Mouse (Mus musculus) G1E-ER4 (cell line): Measurements from ENCODE around the gene Magi1. TPM values are rescaled to one million over a fixed set of nuclear protein-coding genes. Genes with fewer than 3 reads are reported as not detected.

Source experiments
- GATA1 ChIP-seq: IDR thresholded peaks from one replicate; pipeline ENCODE4 v1.8.0; 2012; ENCODE audit warnings: low read length, inconsistent platforms
- polyA plus RNA-seq: library from polyadenylated mRNA; stranded (reverse); fragments of >175 nt; gene quantifications from 2 replicates; pipeline ENCODE4 v1.2.3, GENCODE M21; 2012

Magi1 gene
- polyA plus RNA-seq, 1 experiment, result 1.0 TPM

GRCm38 (mm10) chr6:94265244-94265935 is 18.3 kb downstream of the Magi1 start:
- no peak for TF ChIP-seq GATA1

DNA sequence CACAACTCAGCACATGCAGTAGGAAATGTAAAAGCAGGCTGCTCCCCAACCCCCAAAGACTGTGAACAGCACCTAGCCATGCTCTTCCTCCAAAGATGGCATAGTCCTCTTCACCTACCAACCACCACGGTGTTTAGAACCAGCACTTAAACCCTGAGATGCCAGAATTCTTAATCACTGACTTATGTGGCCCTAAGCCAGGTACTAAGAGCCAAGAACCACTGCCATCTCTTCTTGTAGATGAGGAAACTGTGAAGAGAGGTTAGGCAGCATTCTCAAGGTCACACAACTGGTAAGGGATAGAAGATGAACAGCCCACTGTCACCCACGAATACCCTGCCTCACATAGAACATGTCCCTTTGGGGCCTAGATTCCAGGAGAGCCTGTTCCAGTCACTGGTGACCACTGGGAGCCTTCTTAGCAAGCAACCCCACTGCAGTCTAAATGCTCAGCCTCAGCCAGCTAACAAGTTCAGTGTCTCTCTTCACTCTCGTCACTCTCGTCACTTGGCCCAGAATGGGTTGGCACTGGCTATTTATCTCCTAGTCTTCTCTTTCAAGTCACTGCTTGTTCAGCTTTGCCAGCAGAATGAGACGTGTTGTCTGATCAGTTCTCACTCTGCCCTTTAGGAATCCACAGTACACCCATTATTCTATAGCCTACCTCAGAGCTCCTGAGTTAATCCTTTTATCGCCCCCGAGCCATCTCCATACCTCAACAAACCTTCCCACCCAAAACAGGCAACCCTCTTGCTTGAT is 19.4 kb downstream of the Magi1 start:
- no peak for TF ChIP-seq GATA1

- TF ChIP-seq GATA1, result no peak
Measured at GRCm38 (mm10) chr6:94260831-94261230, 22.9 kb downstream of the Magi1 start.

DNA sequence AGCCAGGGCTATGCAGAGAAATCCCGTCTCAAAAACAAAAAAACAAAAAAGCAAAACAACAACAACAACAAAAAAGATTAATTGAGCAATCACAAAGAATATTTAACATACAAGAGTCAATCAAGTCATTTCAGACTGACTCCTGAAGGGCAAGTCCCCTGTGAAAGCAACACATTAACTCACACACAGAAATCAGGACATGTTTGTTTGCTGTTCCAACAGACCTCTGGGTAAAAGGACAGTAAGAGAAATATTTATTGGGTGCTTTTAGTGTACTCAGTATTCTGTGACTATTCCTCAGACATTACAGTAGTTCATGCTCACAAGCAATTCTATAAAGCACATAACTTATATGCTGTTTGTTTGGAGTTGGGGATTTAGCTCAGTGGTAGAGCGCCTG is 23.7 kb downstream of the Magi1 start:
- TF ChIP-seq GATA1, result no peak

DNA sequence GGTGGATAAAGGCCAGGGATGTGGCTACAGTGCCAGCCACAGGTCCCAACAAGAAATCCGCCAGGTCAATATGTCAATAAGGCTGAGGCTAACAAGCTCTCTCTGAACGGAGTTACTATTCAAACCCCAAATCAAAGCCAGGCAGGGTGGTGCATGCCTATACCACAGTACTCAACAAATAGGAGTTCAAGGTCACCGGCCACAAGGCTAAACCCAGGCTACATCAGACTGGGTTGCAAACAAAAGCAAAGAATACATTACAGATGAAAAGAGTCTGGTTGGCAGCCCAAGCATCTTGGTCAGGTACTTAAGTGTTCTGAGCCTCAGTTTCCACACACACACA is 25.9 kb downstream of the Magi1 start:
- no peak for TF ChIP-seq GATA1

GRCm38 (mm10) chr6:94256982-94257830 is 26.5 kb downstream of the Magi1 start:
- TF ChIP-seq GATA1, result no peak

GRCm38 (mm10) chr6:94253943-94254342 is 29.8 kb downstream of the Magi1 start:
- no peak for TF ChIP-seq GATA1

- TF ChIP-seq GATA1, result no peak
Measured at GRCm38 (mm10) chr6:94251358-94251945, 32.3 kb downstream of the Magi1 start.

GRCm38 (mm10) chr6:94249286-94249790 is 34.4 kb downstream of the Magi1 start:
- no peak for TF ChIP-seq GATA1

DNA sequence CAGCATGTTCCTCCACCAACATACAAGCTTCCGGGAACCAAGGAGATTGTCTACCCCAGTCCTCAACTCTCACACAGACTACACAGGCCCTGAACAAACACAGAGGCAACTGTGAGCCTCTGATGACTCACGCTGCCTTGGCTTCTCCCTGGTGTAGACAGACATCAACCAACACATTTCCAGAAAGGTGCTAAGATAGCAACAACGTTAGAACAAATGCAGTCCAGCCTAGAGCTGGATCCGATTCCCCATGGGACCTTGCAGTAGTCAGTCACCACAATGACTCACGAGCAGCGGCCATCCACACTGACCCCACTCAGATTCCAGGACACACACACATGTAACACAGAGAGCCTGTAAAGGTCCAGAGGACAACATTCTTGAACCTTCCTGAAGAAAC is 42.5 kb downstream of the Magi1 start:
- TF ChIP-seq GATA1, result no peak

DNA sequence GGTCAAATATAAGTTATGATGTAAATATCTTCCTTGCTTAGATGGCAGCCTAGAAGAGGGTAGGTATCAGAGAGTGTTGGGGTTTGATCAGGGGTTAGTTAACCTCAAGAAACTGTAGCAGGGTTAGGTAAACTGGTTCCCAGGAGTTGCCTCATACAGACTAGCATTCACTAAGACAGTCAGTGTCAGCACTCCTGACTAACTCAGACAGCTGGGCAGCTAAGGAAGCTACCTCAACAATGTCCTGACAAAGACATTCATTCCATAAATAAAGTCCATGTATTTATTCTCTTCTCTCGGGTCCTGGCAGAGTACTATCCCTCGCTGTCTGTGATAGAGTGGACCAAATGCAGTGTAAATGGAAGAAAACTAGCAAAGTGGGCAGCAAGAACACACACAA is 45.1 kb downstream of the Magi1 start:
- TF ChIP-seq GATA1, result no peak

GRCm38 (mm10) chr6:94236899-94237298 is 46.8 kb downstream of the Magi1 start:
- TF ChIP-seq GATA1, result no peak

DNA sequence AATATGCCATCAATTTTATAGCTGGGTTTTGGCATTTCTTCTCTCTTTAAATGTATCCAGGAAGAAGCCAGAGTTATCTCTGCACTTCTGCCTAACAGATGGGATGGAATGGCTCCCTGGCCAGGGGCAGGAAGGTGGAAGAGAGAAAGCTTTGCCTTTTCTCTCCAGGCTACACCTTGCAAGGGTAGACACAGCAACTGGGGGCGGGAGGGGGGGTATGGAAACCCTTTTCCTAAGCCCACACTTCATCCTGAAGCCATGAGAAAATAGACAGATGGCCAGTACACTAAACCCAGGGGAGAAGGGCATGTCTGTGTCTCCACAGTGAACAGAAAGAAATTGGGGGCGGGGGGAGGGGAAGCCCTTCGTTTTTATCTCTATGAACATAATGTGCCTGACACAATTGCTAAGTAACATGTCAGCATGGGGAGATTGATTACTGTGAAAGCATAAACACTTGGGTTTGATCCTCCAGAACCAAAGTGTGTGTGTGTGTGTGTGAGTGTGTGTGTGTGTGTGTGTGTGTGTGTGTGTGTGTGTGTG is 51.4 kb downstream of the Magi1 start:
- no peak for TF ChIP-seq GATA1

GRCm38 (mm10) chr6:94231831-94232230 is 51.9 kb downstream of the Magi1 start:
- TF ChIP-seq GATA1, result no peak

DNA sequence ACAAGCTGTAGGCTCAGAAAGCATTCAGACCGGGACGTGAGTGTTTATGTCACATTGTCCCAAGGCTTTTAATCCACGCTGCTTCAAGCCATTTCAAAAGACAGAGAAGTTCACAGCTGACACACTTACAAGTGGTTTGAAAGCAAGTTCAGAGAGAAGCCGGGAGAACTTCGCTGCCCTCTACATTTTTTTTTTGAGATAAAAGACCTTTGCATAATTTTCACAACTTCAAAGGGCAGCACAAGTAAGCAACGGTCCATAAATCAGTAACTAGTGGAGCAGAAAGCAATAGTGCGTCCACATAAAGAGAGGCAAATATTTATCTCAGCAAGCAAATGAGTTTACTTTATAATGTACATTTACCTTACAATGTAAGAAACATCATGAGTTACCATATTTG is 52.4 kb downstream of the Magi1 start:
- TF ChIP-seq GATA1, result no peak

GRCm38 (mm10) chr6:94230918-94231317 is 52.8 kb downstream of the Magi1 start:
- TF ChIP-seq GATA1, result no peak
